Mouse (Mus musculus) left cerebral cortex, adult 2 months (tissue): ENCODE measurements around the gene Tmem179. TPM values are rescaled to one million over a fixed set of nuclear protein-coding genes. Genes with fewer than 3 reads are reported as not detected.

ENCODE experiments used
- DNase-seq, 2 experiments: peaks; one replicate each; pipeline ENCODE4 v3.0.0; 2021 to 2022; ENCODE audit warnings: low spot score in 2 of 2, mixed read lengths in 1 of 2; ENCODE audit errors: extremely low spot score in 1 of 2
- H3K27ac ChIP-seq: fragments of 200-600 bp; 2 replicates; pipeline ENCODE4 v1.8.1; 2022
- H3K4me3 ChIP-seq: fragments of 200-600 bp; 2 replicates; pipeline ENCODE4 v1.8.1; 2022
- CTCF ChIP-seq: fragments of 200-600 bp; IDR thresholded peaks from 2 replicates; pipeline ENCODE4 v1.8.1; 2022; ENCODE audit warnings: antibody characterized with exemption, mild to moderate bottlenecking, moderate library complexity
- intact Hi-C: fragments of 180-260 bp; cut with DNase I; formaldehyde crosslinking; loops from one replicate; pipeline ENCODE4 v1.15.1; 2025
- total RNA-seq, 2 experiments: library from RNA; stranded (reverse); gene quantifications; 2 replicates each; pipeline ENCODE4 v1.2.3; 2021

Gene Tmem179
- total RNA-seq, 2 experiments from 2014 or later: 122 TPM

DNA sequence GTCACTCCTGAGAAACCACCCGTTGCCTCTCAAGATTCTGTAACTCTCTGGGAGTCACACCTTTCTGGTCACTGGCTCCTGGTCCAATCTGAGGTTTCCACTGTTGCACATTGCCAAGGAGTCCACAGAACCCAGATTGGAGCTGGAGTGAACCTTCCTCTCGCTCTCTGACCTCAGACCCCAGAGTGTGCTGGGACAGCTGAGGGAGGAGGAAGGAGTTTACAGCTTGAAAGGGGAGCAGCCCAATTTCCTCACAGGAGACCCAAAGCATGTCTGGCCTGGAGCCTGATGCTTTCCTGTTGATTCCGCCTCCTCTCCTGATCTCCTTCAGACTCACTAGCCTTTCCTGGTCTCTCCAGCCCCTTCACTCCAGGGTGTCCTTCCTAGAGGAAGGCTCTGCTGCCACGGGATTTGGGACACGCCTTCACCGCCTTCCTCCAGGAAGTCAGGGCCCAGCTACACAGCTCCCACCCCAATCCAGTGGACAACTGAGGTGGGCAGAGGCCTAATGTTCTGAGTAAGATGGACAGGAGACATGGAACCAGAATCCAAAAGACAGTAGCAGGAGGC lies 60.3 kb downstream of the Tmem179 start:
- H3K27ac ChIP-seq: peak overlapping the region; percentile 40; the same call in 1 of the 2 replicates
- DNase-seq: no peak
- H3K4me3 ChIP-seq: no peak overlapping the region
- intact Hi-C loops: no loop called here
- no peak for TF ChIP-seq CTCF

DNA sequence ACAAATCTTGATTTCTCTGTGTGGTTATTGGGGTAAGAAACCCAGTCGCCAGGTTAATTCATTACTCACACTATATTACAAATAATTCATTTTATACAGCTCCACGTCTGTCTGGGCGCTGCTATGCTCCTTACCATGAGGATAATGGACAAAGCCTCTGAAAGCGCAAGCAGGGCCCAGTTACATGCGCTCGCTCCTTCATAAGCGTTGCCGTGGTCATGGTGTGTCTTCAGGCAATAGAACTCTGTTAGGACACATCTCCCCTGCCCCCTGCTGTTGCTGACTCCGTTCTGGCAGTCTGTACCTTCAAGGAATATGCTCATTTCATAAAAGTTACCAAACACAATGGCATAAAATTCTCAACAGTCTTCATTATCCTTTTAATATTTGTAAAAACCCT lies 64.7 kb downstream of the Tmem179 start:
- no peak for TF ChIP-seq CTCF
- no peak overlapping the region for H3K27ac ChIP-seq
- DNase-seq: no peak
- no peak overlapping the region for H3K4me3 ChIP-seq
- intact Hi-C loops: loop anchor here (2.0 kb wide), 1 partner anchor 307 kb away; no protein-coding TSS in a partner anchor

- no peak for DNase-seq
- intact Hi-C loops: loop anchor here (2.0 kb wide), 1 partner anchor 307 kb away; no protein-coding TSS in a partner anchor
- H3K4me3 ChIP-seq: no peak overlapping the region
- no peak for TF ChIP-seq CTCF
- no peak overlapping the region for H3K27ac ChIP-seq
Measured at GRCm38 (mm10) chr12:112451381-112451780, 65.2 kb downstream of the Tmem179 start.

GRCm38 (mm10) chr12:112450883-112451282 lies 65.7 kb downstream of the Tmem179 start:
- no peak overlapping the region; the same call in 1 of the 2 replicates for H3K27ac ChIP-seq
- H3K4me3 ChIP-seq: no peak overlapping the region
- intact Hi-C loops: loop anchor here (2.0 kb wide), 1 partner anchor 306 kb away; no protein-coding TSS in a partner anchor
- TF ChIP-seq CTCF: peak; percentile 64
- DNase-seq: peak in 1 of 2 experiments; percentile 36

Other genes starting within 250 kb of the Tmem179 start
- gene A530016L24Rik, start 27.3 kb downstream of the Tmem179 start, total RNA-seq: not detected
- gene Inf2, start 72.0 kb upstream of the Tmem179 start, total RNA-seq: 100 to 1,000 TPM; 131 to 151 TPM
- 10 to 100 TPM; 16.2 to 16.5 TPM for gene Adssl1, start 103.3 kb upstream of the Tmem179 start, total RNA-seq
- gene Siva1, start 127.9 kb upstream of the Tmem179 start, total RNA-seq: 10 to 100 TPM; 19.7 to 21.5 TPM
- gene Akt1, start 158.1 kb upstream of the Tmem179 start, total RNA-seq: 100 to 1,000 TPM; 144 to 157 TPM
- gene Zbtb42, start 162.1 kb upstream of the Tmem179 start, total RNA-seq: 1 to 10 TPM; 1.1 to 1.2 TPM
- gene Cep170b, start 203.7 kb upstream of the Tmem179 start, total RNA-seq: 100 to 1,000 TPM; 280 to 294 TPM
- gene Pld4, start 243.9 kb upstream of the Tmem179 start, total RNA-seq: 10 to 100 TPM in 1 of 2 experiments, 1 to 10 TPM in 1; 7.4 to 10.1 TPM